Mouse (Mus musculus) E14TG2a.4 (cell line): Measurements from ENCODE around the gene Tmem45a.

Experiments
- CTCF ChIP-seq: conservative IDR thresholded peaks from 2 replicates; pipeline ENCODE4 v1.5.1; 2014; ENCODE audit warnings: low read length
- NANOG ChIP-seq: IDR thresholded peaks from 2 replicates; pipeline ENCODE4 v1.6.1; 2014; ENCODE audit warnings: borderline replicate concordance, low read length, mixed read lengths
- POU5F1 ChIP-seq: IDR thresholded peaks from 2 replicates; pipeline ENCODE4 v1.6.1; 2014; ENCODE audit warnings: low read length, borderline replicate concordance

- no peak for TF ChIP-seq NANOG
- no peak for TF ChIP-seq CTCF
- no peak for TF ChIP-seq POU5F1
These were observed 12.6 kb downstream of the Tmem45a start for GRCm38 (mm10) chr16:56873410-56873809.
